Mouse (Mus musculus): ENCODE data around the gene Garem2.

Gene Garem2

GRCm38 (mm10) chr5:30111771-30112170 is 6.8 kb downstream of the Garem2 start:
- peak; percentile 49 for DNase-seq (ENCODE audit: low read depth, low spot score)

DNA sequence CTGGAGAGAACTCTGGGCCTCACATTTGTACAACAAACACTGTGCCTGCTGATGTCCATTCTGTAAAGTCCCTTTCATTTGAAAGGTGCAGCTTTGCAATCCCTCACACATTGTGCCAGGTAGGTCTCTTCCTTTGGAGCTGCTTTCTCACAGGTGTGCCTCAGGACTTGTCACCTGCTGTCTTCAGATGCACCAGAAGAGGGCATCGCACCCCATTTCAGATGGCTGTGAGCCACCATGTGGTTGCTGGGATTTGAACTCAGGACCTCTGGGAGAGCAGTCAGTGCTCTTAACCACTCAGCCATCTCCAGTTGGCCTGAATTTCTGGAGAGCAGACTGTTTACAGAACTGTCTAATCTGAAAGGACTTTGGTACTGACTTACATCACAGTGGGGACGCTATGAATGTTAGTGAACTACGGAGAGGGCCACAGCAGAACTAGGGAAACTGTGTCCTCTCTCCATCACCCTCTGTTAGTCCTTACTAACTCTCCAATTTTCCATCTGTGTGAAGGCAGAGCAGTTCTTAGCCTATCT is 7.6 kb downstream of the Garem2 start:
- DNase-seq (ENCODE audit: low read depth, low spot score) = no peak

DNA sequence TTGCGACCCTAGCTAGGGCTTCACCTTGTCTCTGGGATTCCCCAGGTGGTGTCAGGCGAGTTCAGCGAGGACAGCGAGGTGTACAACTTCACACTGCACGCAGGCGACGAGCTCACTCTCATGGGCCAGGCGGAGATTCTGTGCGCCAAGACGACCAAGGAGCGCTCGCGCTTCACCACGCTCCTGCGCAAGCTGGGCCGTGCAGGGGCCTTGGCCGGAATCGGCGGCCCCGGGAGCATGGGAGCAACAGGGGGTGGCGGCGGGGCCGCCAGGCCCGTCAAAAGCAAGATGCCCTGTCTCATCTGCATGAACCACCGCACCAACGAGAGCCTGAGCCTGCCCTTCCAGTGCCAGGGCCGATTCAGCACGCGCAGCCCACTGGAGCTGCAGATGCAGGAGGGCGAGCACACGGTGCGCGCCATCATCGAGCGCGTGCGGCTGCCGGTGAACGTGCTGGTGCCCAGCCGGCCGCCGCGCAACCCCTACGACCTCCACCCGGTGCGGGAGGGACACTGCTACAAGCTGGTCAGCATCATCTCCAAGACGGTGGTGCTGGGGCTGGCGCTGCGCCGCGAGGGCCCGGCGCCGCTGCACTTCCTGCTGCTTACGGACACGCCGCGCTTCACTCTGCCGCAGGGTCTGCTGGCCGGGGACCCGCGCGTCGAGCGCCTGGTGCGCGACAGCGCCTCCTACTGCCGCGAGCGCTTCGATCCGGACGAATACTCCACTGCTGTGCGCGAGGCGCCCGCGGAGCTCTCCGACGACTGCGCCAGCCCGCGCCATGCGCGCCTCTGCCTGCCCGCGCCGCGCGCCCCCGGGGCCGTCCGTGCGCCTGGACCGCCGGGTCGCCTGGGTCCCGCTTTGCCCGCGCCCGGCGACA is 9.2 kb downstream of the Garem2 start:
- DNase-seq (ENCODE audit: low read depth, low spot score) = peak; percentile 88

DNA sequence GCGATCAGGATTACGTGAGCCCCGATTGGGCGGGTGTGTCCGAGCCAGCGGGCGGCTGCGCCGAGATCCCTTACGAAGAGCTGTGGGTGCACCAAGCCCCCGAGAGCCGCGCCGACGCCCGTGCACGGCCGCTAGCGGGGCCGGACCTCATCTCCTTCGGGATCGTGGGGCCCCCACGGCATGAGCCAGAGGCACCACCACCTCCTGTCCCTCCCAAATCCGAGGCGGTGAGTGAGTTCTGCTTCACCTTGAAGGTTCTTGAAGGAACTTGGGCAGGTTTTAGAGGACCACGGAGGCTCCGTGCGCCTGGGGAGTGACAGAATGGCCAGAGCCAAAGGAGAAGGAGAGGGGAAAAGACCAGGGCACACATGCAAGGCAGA is 9.8 kb downstream of the Garem2 start:
- DNase-seq (ENCODE audit: low read depth, low spot score) = peak; percentile 72

DNA sequence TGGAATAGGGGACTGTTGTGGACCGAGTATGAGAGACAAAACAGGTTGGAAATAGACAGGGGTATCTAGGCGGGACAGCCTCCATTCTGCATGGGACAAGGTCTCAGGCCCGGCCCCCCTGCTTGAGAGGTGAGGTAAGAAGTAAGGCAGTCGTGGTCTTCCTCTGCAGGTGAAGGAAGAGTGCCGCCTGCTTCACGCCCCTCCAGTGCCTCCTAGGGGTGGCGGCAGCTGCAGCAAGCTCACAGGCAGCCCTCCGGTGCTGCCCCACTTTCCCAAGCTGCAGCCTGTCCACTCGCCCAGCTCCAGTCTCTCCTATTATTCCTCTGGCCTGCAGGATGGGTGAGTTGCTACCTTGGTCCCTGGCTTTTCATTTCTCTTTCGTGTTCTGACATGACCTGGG is 10.8 kb downstream of the Garem2 start:
- DNase-seq (ENCODE audit: low read depth, low spot score) = peak; percentile 63

DNA sequence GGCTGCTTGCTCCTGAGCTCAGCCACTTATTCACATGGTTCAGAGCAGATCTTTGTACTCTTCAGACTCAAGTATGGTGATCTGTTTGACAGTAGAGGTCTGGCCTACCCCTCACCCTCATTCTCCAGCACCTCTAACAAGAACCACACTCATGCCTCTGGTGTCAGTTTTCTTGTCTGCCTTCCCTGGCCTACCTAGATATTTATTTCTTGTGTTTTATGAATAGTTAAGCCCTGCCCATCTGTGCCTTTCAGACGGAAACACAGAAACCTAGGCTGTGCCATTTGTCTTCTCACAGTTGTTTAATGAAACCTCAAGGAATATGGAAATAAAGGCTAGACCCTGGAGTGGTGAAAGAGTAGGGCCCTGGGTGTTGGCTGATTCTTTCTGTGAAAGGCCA is 13.1 kb downstream of the Garem2 start:
- no peak for DNase-seq (ENCODE audit: low read depth, low spot score)

GRCm38 (mm10) chr5:30119163-30119562 is 14.2 kb downstream of the Garem2 start:
- no peak for DNase-seq (ENCODE audit: low read depth, low spot score)

DNA sequence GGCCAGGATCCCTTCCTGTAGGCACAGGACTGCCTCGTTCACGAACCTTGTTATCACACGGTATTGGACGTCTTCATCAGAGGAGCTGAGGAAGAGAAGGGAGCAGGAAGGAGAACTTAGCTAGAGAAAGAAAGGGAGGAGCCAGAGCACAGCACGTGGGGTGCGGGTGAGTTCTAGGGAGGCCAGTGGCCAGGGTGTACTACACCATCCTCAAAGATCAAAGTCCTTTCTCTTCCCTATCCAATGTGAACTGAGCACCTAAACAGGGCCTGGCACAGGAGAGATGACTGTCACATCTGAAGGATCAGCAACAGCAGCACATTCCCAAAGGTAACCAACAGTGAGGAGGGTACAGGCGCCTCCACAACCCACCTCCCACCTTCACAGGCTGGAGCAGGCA is 15.1 kb downstream of the Garem2 start:
- DNase-seq (ENCODE audit: low read depth, low spot score) = no peak

DNA sequence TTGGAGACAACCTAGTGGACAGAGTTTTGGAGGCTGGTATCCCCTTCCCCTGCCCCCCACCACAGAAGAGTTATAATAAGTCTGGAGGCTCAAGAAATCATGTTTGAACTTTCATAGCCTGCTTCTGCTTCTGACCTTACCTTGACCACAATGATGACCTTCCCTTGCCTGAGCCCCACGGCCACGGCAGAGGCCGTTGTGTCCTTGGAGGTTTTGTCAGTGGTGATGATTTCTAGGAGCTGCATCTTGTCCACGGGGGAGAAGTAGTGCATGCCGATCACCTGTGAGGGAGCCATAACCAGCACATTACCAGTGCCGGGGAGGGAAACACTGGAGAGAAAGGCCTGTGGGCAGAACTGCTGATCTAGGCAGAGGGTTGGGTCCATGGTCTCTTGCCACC is 17.5 kb downstream of the Garem2 start:
- no peak for DNase-seq (ENCODE audit: low read depth, low spot score)

DNA sequence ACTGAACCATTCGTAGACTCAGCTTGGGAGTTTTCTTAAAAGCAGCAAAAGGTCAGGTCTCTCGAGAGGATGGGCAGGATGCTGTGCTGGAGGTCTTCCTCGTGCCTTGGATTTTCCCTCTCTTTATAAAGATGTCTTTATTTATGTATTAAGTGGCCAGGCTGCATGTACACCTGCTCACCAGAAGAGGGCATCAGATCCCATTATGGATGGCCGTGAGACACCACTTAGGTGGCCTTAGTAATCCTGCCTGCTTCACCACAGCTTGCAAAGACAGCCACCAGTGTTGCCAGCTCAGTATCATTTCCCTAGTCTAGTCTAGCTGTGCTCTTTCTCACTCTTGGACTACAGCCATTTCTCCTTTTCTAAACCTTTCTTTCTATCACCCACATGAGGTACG is 20.6 kb downstream of the Garem2 start:
- DNase-seq (ENCODE audit: low read depth, low spot score) = peak; percentile 67

DNA sequence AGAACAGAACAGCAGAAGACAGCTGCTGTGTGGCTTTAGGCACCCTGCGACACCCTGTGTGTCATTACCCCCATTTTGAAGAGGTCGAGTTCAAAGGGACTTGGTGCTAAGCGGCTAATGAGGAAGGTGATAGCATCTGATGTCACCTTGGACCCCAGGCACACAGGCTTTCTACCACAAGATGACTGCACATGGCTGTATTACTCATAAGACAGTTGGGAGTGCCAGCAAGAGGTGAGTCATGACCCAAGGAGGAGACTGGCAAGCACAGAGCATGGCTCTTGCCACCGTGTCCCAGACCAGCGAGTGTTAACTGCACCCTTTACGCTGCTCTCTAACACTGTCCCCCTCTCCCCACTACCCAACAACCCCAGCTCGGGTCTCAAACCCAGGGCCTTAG is 21.8 kb downstream of the Garem2 start:
- DNase-seq (ENCODE audit: low read depth, low spot score) = no peak

GRCm38 (mm10) chr5:30127921-30128597 is 23.1 kb downstream of the Garem2 start:
- no peak for DNase-seq (ENCODE audit: low read depth, low spot score)

GRCm38 (mm10) chr5:30128680-30129079 is 23.7 kb downstream of the Garem2 start:
- no peak for DNase-seq (ENCODE audit: low read depth, low spot score)

- no peak for DNase-seq (ENCODE audit: low read depth, low spot score)
These were observed 26.3 kb downstream of the Garem2 start for GRCm38 (mm10) chr5:30131246-30131645.

DNA sequence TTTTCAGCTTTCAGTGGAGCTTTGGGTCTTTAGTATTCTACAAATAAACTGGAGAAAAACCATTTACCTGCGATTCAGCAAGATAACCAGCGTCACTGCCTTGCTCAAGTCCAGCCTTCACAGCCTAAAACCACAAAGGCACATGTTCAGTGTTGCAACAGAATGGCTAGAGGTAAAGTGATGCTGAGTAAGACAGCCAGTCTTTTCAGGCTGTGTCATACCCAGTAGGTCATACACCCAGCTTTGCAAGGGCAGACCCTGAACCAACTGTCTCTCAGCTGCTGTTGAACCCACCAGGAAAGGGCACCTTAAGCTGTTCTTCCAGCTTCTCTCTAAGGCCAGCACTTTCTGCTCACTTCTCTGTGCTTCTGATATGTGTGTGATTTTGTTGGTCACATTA is 27.2 kb downstream of the Garem2 start:
- DNase-seq (ENCODE audit: low read depth, low spot score) = no peak

DNA sequence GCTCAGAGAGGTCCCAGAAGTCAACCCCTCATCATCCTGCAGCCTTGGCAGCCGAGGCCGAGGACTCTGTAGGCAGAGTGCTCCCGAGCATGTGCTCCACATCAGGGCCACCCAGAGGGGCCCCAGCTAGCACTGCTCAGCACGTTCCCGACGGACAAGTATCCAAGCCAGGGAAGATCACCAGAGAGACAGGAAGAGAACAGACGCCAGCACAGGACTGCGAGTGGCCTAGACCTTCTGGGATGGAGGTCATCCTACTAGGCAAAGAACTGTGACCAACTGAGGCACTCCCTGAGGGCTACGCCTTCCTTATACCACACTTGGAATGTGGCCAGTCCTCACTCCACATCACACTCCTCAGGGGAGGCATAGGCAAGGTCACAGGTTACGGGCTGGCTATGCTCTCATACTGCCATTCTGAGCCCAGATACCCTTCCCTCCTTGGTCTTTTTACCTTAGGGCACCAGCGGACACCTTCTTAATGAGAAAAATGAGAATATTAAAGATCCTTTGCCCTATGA is 30.8 kb downstream of the Garem2 start:
- no peak for DNase-seq (ENCODE audit: low read depth, low spot score)

- DNase-seq (ENCODE audit: low read depth, low spot score) = no peak
These were observed 32.3 kb downstream of the Garem2 start for GRCm38 (mm10) chr5:30137271-30137670.

DNA sequence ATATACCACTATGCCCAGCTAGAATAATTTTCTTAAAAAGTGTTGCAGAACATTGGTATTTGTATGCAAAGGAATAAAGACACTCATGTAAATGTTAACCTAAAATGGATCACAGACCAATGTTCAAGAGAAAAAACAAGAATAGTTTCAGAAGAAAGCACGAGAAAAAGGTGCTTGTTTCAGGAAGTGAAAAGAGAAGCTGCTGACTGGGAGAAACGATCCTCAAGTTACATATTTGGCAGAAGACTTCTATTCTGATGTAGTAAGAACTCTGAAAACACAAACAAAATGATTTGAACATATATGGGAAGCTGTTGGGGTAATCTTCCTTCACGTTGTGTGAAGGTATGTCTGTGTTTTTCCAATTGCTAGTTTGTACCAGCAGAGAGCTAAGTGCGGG is 33.2 kb downstream of the Garem2 start:
- DNase-seq (ENCODE audit: low read depth, low spot score) = no peak

GRCm38 (mm10) chr5:30146526-30146925 is 41.6 kb downstream of the Garem2 start:
- DNase-seq (ENCODE audit: low read depth, low spot score) = no peak

GRCm38 (mm10) chr5:30148133-30148920 is 43.4 kb downstream of the Garem2 start:
- no peak for DNase-seq (ENCODE audit: low read depth, low spot score)

DNA sequence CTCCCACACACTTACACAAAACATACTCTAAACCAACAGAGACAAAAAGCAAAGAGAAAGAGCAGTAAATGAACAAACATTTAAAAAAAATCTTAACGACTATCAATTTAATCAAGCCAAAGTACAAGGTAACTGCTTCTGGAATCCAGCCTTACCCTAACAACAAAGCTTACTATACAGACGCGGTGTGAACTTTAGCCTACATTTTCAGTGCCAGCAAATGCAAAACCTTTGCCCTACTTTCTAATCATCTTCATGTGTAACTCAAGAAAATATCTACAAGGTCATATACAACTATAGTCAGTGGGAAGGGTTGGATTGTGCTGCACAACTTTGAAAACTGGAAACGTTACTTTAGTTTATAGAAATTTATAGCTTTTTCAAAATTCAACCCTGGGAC is 47.0 kb downstream of the Garem2 start:
- no peak for DNase-seq (ENCODE audit: low read depth, low spot score)

DNA sequence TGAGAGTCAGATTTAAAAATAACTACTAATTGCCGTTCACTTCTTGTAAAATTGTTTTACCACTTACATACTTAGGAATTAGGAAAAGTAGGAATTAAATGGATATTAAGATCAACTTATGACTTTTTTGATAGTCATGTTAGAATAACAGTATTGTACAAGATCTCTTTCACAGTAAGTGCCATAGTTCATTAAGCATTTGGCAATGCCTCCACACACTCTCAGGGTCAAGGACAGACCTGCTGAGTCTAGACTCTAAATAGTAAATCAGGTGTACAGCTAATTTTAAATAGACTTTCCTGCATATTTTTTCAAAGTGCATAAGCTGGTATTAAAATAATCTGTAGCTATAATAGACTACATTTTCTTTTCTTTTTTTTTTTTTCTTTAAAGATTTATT is 47.5 kb downstream of the Garem2 start:
- no peak for DNase-seq (ENCODE audit: low read depth, low spot score)
